ENCODE assay signal across 10 mouse cellular contexts in the genomic region with DNA sequence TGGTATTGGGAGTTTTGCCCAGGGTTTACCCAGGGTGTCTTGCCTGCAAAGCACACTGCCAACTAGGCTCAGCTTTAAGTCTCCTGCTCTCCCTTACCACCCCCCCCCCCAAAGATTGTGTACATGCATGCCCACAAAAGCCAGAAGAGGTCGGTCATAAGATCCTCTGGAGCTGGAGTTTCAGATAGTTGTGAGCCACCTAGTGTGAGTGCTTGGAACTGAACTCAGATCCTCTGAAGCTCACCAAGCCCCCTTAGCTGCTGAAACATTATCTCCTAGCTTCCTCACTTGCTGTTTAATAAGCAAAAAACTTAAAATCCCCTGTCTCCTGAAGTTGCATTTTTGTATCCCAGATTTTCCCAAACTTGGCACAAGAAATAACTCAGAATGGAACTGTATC. TPM values are rescaled to one million over a fixed set of nuclear protein-coding genes. Genes with fewer than 3 reads are reported as not detected.
DNase-seq lines count a peak whose midpoint lies in the region; ATAC-seq and TF ChIP-seq lines count a peak whose summit lies in the region.
"Had no signal": no experiment of that assay in that cellular context is flagged by ENCODE, and none has a peak within 500 bp of the region (broad histone marks: within the 10 kb centered on the region; RNA-seq: fewer than 3 reads in every experiment).

No protein-coding gene starts in this region.

- 0% methylated on average over 1 of the region's 1 CpGs for WGBS in intestine, postnatal 0 days
- WGBS in intestine, embryonic 16.5 days: 4% methylated on average over 1 of the region's 1 CpGs

- H3K9me3 ChIP-seq in intestine, postnatal 0 days (ENCODE audit: control insufficient read depth): no peaks in the 10 kb centered on the region
- no peaks in the 10 kb centered on the region for H3K9me3 ChIP-seq in intestine, embryonic 16.5 days (ENCODE audit: control insufficient read depth, low read length)
- H3K9me3 ChIP-seq in E14TG2a.4 (ENCODE audit: low read length): no peaks in the 10 kb centered on the region
- H3K9me3 ChIP-seq: embryonic facial prominence, embryonic 13.5 days; limb, embryonic 13.5 days had no signal

- peaks cover 32% of the 10 kb centered on the region for H3K36me3 ChIP-seq in intestine, postnatal 0 days (ENCODE audit: control insufficient read depth, insufficient read depth)
- H3K36me3 ChIP-seq in intestine, embryonic 16.5 days (ENCODE audit: control insufficient read depth, insufficient read depth, low read length): no peaks in the 10 kb centered on the region
- peaks cover 68% of the 10 kb centered on the region for H3K36me3 ChIP-seq in E14TG2a.4 (ENCODE audit: insufficient read depth, low read length)

- TF ChIP-seq CTCF in intestine, postnatal 0 days (IDR thresholded peaks at IDR 0.05; ENCODE audit: low read depth): peak; percentile 75
- peak; percentile 29 for TF ChIP-seq CTCF in E14TG2a.4 (conservative IDR thresholded peaks at IDR 0.05; ENCODE audit: low read length)
- peak; percentile 63 for TF ChIP-seq CTCF in brain, embryonic 14.5 days (IDR thresholded peaks at IDR 0.05; ENCODE audit: borderline replicate concordance, extremely low read depth, insufficient read depth, insufficient read length)

- intact Hi-C loops in heart, postnatal 25 days (cut with DNase I): loop anchor here (2.0 kb wide), 1 partner anchor 117 kb away; no protein-coding TSS in a partner anchor

- no peak for TF ChIP-seq POLR2A in brain, embryonic 14.5 days (IDR thresholded peaks at IDR 0.05; ENCODE audit: borderline replicate concordance, extremely low read depth, insufficient read depth, insufficient read length, poor library complexity, severe bottlenecking)

- no peak overlapping the region for H3K27ac ChIP-seq in intestine, postnatal 0 days (ENCODE audit: low read depth, low read length)
- H3K27ac ChIP-seq in intestine, embryonic 16.5 days (ENCODE audit: low read length): no peak overlapping the region
- H3K27ac ChIP-seq: embryonic facial prominence, embryonic 13.5 days; limb, embryonic 13.5 days had no signal

- H3K4me2 ChIP-seq in intestine, postnatal 0 days (replicated peaks; ENCODE audit: low read depth): no peak overlapping the region
- H3K4me2 ChIP-seq in intestine, embryonic 16.5 days (ENCODE audit: low read depth, low read length): no peak overlapping the region
- H3K4me2 ChIP-seq: embryonic facial prominence, embryonic 13.5 days; limb, embryonic 13.5 days had no signal

- H3K9ac ChIP-seq in intestine, postnatal 0 days (ENCODE audit: low read depth, low read length): no peak overlapping the region
- no peak overlapping the region for H3K9ac ChIP-seq in intestine, embryonic 16.5 days (ENCODE audit: low read depth, low read length)
- H3K9ac ChIP-seq: embryonic facial prominence, embryonic 13.5 days; limb, embryonic 13.5 days had no signal

- H3K27me3 ChIP-seq in intestine, postnatal 0 days (replicated peaks; ENCODE audit: control insufficient read depth, insufficient read depth, low read length): no peaks in the 10 kb centered on the region
- no peaks in the 10 kb centered on the region for H3K27me3 ChIP-seq in intestine, embryonic 16.5 days (replicated peaks; ENCODE audit: control insufficient read depth, insufficient read depth, low read length)
- no peaks in the 10 kb centered on the region for H3K27me3 ChIP-seq in E14TG2a.4 (ENCODE audit: insufficient read depth, low read length)
- H3K27me3 ChIP-seq: embryonic facial prominence, embryonic 13.5 days; limb, embryonic 13.5 days had no signal

- H3K4me3 ChIP-seq in intestine, postnatal 0 days (ENCODE audit: low read depth, low read length): no peak overlapping the region
- H3K4me3 ChIP-seq in intestine, embryonic 16.5 days (ENCODE audit: low read length): no peak overlapping the region
- no peak overlapping the region for H3K4me3 ChIP-seq in E14TG2a.4 (replicated peaks; ENCODE audit: low read length)
- H3K4me3 ChIP-seq: embryonic facial prominence, embryonic 13.5 days; limb, embryonic 13.5 days had no signal

- peak; percentile 67 for DNase-seq in brain, embryonic 14.5 days (ENCODE audit: low read depth)
- peak; percentile 14 for DNase-seq in lung, postnatal 25 days (ENCODE audit: low spot score)
- DNase-seq in adrenal gland, postnatal 25 days: no peak
- no peak for DNase-seq in layer of hippocampus, postnatal 10 days (ENCODE audit: low spot score in 2 of 2)
- DNase-seq in heart, postnatal 25 days (ENCODE audit: low spot score): no peak

- H3K4me1 ChIP-seq in intestine, postnatal 0 days (replicated peaks; ENCODE audit: control insufficient read depth, insufficient read depth, low read length): no peaks in the 10 kb centered on the region
- no peaks in the 10 kb centered on the region for H3K4me1 ChIP-seq in intestine, embryonic 16.5 days (ENCODE audit: control insufficient read depth, insufficient read depth, low read length)
- peaks cover 4% of the 10 kb centered on the region; the same call in 1 of the 2 replicates for H3K4me1 ChIP-seq in E14TG2a.4 (replicated peaks; ENCODE audit: low read depth, low read length)
- H3K4me1 ChIP-seq: embryonic facial prominence, embryonic 13.5 days; limb, embryonic 13.5 days had no signal

- ATAC-seq in intestine, postnatal 0 days: no peak
- ATAC-seq in intestine, embryonic 16.5 days: no peak

RNA-seq across cellular contexts. Expression of gene Plekhb1, which starts 24.6 kb away (rescaled TPM):
- polyA plus RNA-seq in intestine, postnatal 0 days (2015; fragmentation: Nextera tagmentation; extraction: Ambion mirVana): 12.9 and 14.6 TPM in 2 replicates
- 15.1 and 15.8 TPM in 2 replicates for polyA plus RNA-seq in intestine, embryonic 16.5 days (2015; fragmentation: Nextera tagmentation; extraction: Ambion mirVana)
- 7.0 and 9.7 TPM in 2 replicates for polyA plus RNA-seq in brain, embryonic 14.5 days (2012; rRNA removed)
- total RNA-seq in adrenal gland, postnatal 25 days (2021): 2.1 and 3.3 TPM in 2 replicates
- total RNA-seq in layer of hippocampus, postnatal 10 days (2021): 10 to 100 TPM; 28.9 to 36.8 TPM
- total RNA-seq in heart, postnatal 25 days (2021): 1 to 10 TPM; 2.7 to 4.0 TPM

RNA-seq across cellular contexts. Expression of gene Mrpl48, which starts 29.6 kb away (rescaled TPM):
- polyA plus RNA-seq in intestine, postnatal 0 days (2015; fragmentation: Nextera tagmentation; extraction: Ambion mirVana): 89.4 and 94.8 TPM in 2 replicates
- polyA plus RNA-seq in intestine, embryonic 16.5 days (2015; fragmentation: Nextera tagmentation; extraction: Ambion mirVana): 85.9 and 89.2 TPM in 2 replicates
- polyA plus RNA-seq in brain, embryonic 14.5 days (2012; rRNA removed): 36.9 and 41.1 TPM in 2 replicates
- 48.3 and 60.4 TPM in 2 replicates for total RNA-seq in adrenal gland, postnatal 25 days (2021)
- total RNA-seq in layer of hippocampus, postnatal 10 days (2021): 10 to 100 TPM; 54.8 to 55.3 TPM
- total RNA-seq in heart, postnatal 25 days (2021): 10 to 100 TPM; 67.1 to 79.0 TPM

RNA-seq across cellular contexts. Expression of gene Rab6a, which starts 30.4 kb away (rescaled TPM):
- 122 and 123 TPM in 2 replicates for polyA plus RNA-seq in intestine, postnatal 0 days (2015; fragmentation: Nextera tagmentation; extraction: Ambion mirVana)
- 85.7 and 89.7 TPM in 2 replicates for polyA plus RNA-seq in intestine, embryonic 16.5 days (2015; fragmentation: Nextera tagmentation; extraction: Ambion mirVana)
- polyA plus RNA-seq in brain, embryonic 14.5 days (2012; rRNA removed): 137 and 166 TPM in 2 replicates
- total RNA-seq in adrenal gland, postnatal 25 days (2021): 64.8 and 67.5 TPM in 2 replicates
- total RNA-seq in layer of hippocampus, postnatal 10 days (2021): 100 to 1,000 TPM; 297 to 364 TPM
- total RNA-seq in heart, postnatal 25 days (2021): 10 to 100 TPM; 61.3 to 68.2 TPM

Comparison
In these comparisons a context has a peak if more than half of its experiments do, and no peak if none do; other contexts are left out.
1. DNase-seq: peak in brain, embryonic 14.5 days (single experiment) and lung, postnatal 25 days (single experiment); none in adrenal gland, postnatal 25 days (single experiment), layer of hippocampus, postnatal 10 days (0 of 2) and heart, postnatal 25 days (single experiment).
2. Peak in every context shown above with its lines, with median percentiles within 50 percentile points of each other: CTCF ChIP-seq.